Mouse (Mus musculus): Measurements from ENCODE around the gene Ear14. TPM values are rescaled to one million over a fixed set of nuclear protein-coding genes. Genes with fewer than 3 reads are reported as not detected.
"Not testable (repeated sequence)": the region's sequence is repeated elsewhere in the genome, so short reads cannot be mapped to it uniquely, and the experiment has no call there.

Ear14 gene
- not detected in 2 replicates for polyA plus RNA-seq (2012; rRNA removed)

DNA sequence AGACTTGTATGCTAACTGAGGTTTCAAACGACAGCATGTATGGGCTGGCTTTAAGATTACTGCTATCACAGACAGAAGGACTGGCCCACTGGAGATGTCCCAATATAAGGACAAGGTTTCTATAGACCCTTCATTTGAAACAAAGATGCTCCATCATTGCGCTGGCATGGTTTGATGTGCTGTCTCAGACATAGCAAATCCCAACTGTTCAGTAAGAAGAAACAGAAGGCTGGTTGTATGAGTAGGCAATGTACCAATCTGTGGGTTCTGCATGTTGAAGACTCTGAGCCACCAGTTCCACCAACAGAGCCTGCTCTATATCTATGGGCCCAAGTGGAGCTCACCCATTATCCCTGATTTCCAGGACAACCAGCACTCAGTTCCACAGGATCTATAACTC lies at the start of gene Ear14:
TSS of gene Ear14 (plus strand) at position 277 of the 400 bp plus-strand sequence.
- no peak for DNase-seq (ENCODE audit: extremely low spot score in 1 of 2, low spot score in 1 of 2)

DNA sequence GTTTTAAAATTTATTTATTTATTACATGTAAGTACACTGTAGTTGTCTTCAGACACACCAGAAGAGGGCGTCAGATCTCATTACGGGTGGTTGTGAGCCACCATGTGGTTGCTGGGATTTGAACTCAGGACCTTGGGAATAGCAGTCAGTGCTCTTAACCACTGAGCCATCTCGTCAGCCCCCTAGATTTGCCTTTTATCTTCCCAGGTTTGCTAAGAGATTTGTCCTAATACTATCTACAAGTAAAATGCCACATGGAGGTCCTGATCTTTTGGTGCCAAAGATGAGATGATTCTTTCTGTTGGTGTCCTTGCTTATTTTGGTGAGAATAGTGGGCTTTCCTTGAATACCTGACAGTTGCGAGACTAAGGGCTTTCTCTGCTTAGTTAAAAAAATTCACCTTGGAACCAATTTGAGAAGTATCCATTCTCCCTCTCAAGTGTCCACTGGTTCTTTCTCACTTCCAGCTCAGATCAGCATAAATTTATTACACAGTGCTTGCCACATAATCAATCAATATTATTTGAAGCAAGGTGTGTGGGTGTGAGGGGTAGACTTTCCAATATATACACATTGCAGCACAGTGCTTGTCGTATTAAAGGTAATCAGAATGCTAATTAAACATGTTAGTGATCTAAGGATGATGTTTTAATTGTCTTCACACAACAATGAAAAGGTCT lies 47.0 kb upstream of the Ear14 start:
- DNase-seq (ENCODE audit: extremely low spot score in 1 of 2, low spot score in 1 of 2), result no peak

- no peak for DNase-seq (ENCODE audit: extremely low spot score in 1 of 2, low spot score in 1 of 2)
These were observed 46.5 kb upstream of the Ear14 start for GRCm38 (mm10) chr14:51156736-51157068.

GRCm38 (mm10) chr14:51157072-51157471 lies 46.1 kb upstream of the Ear14 start:
- DNase-seq (ENCODE audit: extremely low spot score in 1 of 2, low spot score in 1 of 2), result no peak

- DNase-seq (ENCODE audit: extremely low spot score in 1 of 2, low spot score in 1 of 2), result not testable (repeated sequence)
These were observed 41.2 kb upstream of the Ear14 start, which contains the start of gene Rnase2b for GRCm38 (mm10) chr14:51161976-51162375. Gene Rnase2b, plus strand, starts transcription at chr14:51162260.

GRCm38 (mm10) chr14:51163323-51163722 lies 39.9 kb upstream of the Ear14 start:
- not testable (repeated sequence) for DNase-seq (ENCODE audit: extremely low spot score in 1 of 2, low spot score in 1 of 2)

- no peak for DNase-seq (ENCODE audit: extremely low spot score in 1 of 2, low spot score in 1 of 2)
These were observed 37.8 kb upstream of the Ear14 start for GRCm38 (mm10) chr14:51165435-51165834.

DNA sequence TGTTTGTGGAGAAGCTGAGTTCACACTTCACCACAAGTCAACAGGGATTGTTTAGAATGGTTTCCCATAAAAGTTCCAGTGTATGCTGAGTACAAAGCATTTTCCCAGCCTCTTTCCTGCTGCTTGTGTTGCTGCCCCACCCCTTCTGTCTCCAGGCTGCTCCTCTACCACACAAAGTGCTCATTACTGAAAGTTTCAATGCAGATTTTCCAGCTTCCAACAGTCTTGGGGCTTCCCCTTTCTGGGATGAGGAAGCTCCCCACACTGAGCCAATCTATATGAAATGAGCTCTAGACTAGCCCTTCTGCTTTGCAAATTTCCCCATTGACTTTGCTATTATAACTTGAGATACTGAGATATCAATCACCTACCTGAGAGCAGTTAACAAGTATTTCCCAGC lies 37.1 kb upstream of the Ear14 start:
- no peak for DNase-seq (ENCODE audit: extremely low spot score in 1 of 2, low spot score in 1 of 2)

DNA sequence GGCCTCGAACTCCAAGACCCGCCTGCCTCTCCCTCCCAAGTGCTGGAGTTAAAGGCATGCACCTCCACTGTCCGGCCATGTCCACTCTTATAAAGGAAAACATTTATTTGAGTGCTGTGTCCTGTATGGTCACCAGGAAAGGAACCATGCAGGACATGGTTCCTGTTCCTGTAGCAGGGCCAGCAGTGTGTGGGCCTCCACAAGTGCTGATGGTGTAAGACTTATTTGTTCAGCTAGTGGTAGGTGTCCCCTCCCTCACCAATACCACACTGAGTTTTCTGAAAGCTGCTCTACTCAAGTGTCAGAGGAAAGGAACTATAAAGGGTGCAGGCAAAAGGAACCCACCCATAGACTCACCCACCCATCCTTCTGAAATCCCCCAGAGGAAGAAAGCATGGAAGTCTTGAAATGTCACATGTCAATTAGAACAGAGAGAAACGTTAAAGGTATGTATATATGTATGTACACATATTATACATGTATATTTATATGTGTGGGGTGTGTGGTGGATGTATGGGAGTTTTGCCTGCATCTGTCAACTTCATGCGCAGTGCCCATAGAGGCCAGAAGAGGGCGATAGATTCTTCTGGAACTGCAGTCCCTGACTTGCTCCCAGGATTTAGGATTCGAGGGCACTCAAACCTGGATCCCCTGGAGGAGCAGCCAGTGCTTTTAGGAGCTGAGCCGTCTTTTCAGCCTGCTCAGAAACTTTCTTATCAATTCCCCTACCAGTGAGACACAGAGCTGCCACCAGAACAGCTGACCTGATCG lies 30.9 kb upstream of the Ear14 start:
- DNase-seq (ENCODE audit: extremely low spot score in 1 of 2, low spot score in 1 of 2), result peak in 1 of 2 experiments; percentile 58

GRCm38 (mm10) chr14:51172947-51173346 lies 30.2 kb upstream of the Ear14 start:
- DNase-seq (ENCODE audit: extremely low spot score in 1 of 2, low spot score in 1 of 2), result peak in 1 of 2 experiments; percentile 37

- peak in 1 of 2 experiments; percentile 12 for DNase-seq (ENCODE audit: extremely low spot score in 1 of 2, low spot score in 1 of 2)
These were observed 29.3 kb upstream of the Ear14 start for GRCm38 (mm10) chr14:51173843-51174242.

DNA sequence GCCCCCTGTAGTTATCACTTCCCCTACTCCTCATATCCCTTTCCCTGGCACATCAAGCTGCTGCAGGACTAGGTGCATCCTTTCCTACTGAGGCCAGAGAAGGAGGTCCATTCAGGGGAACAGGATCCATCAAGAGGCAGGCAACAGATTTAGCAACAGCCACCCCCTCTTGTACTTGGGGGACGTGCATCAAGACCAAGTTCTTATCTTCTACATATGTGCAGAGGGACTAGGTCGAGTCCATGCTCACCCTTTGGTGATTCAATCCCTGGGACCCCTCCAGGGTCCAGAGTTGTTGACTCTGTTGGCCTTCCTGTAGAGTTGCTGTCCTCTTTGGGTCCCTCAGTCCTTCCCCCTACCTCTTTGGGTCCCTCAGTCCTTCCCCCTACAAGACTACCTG lies 22.1 kb upstream of the Ear14 start:
- not testable (repeated sequence) for DNase-seq (ENCODE audit: extremely low spot score in 1 of 2, low spot score in 1 of 2)

- no peak for DNase-seq (ENCODE audit: extremely low spot score in 1 of 2, low spot score in 1 of 2)
These were observed 7.5 kb upstream of the Ear14 start for GRCm38 (mm10) chr14:51195681-51196080.

GRCm38 (mm10) chr14:51199098-51200023 lies 3.8 kb upstream of the Ear14 start, which contains the start of gene Ang2:
Gene Ang2, minus strand, starts transcription at chr14:51199148.
- DNase-seq (ENCODE audit: extremely low spot score in 1 of 2, low spot score in 1 of 2), result no peak

DNA sequence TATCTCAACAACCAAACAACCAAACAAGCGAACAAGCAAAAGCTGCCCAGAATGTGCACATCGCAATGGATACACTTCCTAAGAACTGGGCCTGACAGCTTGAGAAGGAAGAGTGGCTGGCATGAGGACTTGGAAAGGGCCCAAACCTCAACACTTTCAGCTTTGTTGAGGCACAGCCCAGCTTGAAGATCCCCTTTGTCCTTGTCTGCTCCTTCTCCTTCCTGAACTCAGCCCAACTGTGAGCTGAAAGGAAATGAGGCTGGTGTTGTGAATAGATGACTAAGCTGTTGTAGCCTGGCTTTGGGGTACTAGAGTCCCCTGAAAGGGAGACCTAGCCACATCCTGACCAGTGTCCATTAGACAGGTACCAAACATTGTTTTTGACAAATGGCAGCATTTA lies 3.1 kb upstream of the Ear14 start:
- peak; percentile 15 to 28 for DNase-seq (ENCODE audit: extremely low spot score in 1 of 2, low spot score in 1 of 2)

- no peak for DNase-seq (ENCODE audit: extremely low spot score in 1 of 2, low spot score in 1 of 2)
These were observed 2.7 kb upstream of the Ear14 start for GRCm38 (mm10) chr14:51200466-51200865.

- DNase-seq (ENCODE audit: extremely low spot score in 1 of 2, low spot score in 1 of 2), result not testable (repeated sequence)
These were observed 16.9 kb downstream of the Ear14 start for GRCm38 (mm10) chr14:51220075-51220474.

- DNase-seq (ENCODE audit: extremely low spot score in 1 of 2, low spot score in 1 of 2), result not testable (repeated sequence)
These were observed 26.5 kb downstream of the Ear14 start for GRCm38 (mm10) chr14:51229657-51230056.

- not testable (repeated sequence) for DNase-seq (ENCODE audit: extremely low spot score in 1 of 2, low spot score in 1 of 2)
These were observed 34.3 kb downstream of the Ear14 start for GRCm38 (mm10) chr14:51237488-51237887.

DNA sequence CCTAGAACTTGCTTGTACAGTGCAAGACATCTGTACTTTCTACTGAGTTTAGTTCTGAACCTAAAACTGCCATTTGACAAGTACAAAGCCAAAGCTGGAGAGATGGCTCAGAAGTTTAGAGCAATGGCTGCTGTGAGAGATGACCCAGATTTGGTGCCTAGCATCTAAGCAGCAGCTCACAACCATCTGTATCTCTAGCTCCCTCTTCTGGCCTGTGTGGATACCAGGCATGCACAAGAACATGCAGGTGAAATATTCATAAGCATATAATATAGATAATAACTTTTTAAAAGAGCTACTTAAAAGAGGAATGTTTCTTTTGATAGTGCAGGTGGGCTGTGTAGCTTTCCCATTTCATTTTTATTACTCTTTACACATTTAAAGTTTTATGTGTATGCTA lies 37.7 kb downstream of the Ear14 start:
- peak; percentile 14 to 72 for DNase-seq (ENCODE audit: extremely low spot score in 1 of 2, low spot score in 1 of 2)

GRCm38 (mm10) chr14:51247736-51248135 lies 44.5 kb downstream of the Ear14 start:
- DNase-seq (ENCODE audit: extremely low spot score in 1 of 2, low spot score in 1 of 2), result no peak

All from frontal cortex, adult 2 months (tissue).